Mouse (Mus musculus) G1E (cell line): ENCODE measurements at regions not wholly inside any gene's neighbourhood (a gene's known extent, or its start where the extent isn't known, plus 50 kb on each side); places are given as distances from the start of the nearest gene placed in this dataset.

Experiments
- ATAC-seq: 2 replicates; pipeline ENCODE4 v1.8.0; 2016; ENCODE audit warnings: mild to moderate bottlenecking; ENCODE audit not compliant: insufficient number of reproducible peaks, poor library complexity, low FRiP score, severe bottlenecking; ENCODE audit errors: extremely low read depth
- DNase-seq: peaks from one replicate; pipeline ENCODE4 v3.0.0; 2012; ENCODE audit warnings: low spot score
- H3K27me3 ChIP-seq: 2 replicates; pipeline ENCODE4 v1.6.1; 2012; ENCODE audit warnings: mild to moderate bottlenecking, low read length, inconsistent platforms; ENCODE audit not compliant: insufficient read depth
- H3K36me3 ChIP-seq: replicated peaks from 2 replicates; pipeline ENCODE3; 2012; ENCODE audit warnings: mild to moderate bottlenecking, inconsistent platforms
- H3K4me1 ChIP-seq: 2 replicates; pipeline ENCODE4 v1.6.1; 2012; ENCODE audit warnings: low read depth, low read length, inconsistent platforms, mixed read lengths; ENCODE audit not compliant: insufficient read depth
- H3K4me3 ChIP-seq: 2 replicates; pipeline ENCODE4 v1.5.1; 2012; ENCODE audit warnings: low read depth, mild to moderate bottlenecking, inconsistent platforms, low read length, moderate library complexity, mixed read lengths
- H3K9me3 ChIP-seq: replicated peaks from 2 replicates; pipeline ENCODE4 v1.6.1; 2012; ENCODE audit warnings: inconsistent platforms
- CTCF ChIP-seq: IDR thresholded peaks from 2 replicates; pipeline ENCODE4 v1.5.1; 2012; ENCODE audit warnings: low read depth, low read length, inconsistent platforms, mixed read lengths
- GATA1 ChIP-seq: IDR thresholded peaks from 2 replicates; pipeline ENCODE4 v1.6.1; 2012; ENCODE audit warnings: borderline replicate concordance, low read length, inconsistent platforms, mixed read lengths
- GATA2 ChIP-seq: IDR thresholded peaks from 2 replicates; pipeline ENCODE4 v1.6.1; 2012; ENCODE audit warnings: low read depth, low read length, inconsistent platforms, borderline replicate concordance
- POLR2AphosphoS5 ChIP-seq: IDR thresholded peaks from 2 replicates; pipeline ENCODE4 v1.6.1; 2012; ENCODE audit warnings: low read depth, low read length, inconsistent platforms; ENCODE audit not compliant: insufficient replicate concordance
- TAL1 ChIP-seq: conservative IDR thresholded peaks from 2 replicates; pipeline ENCODE4 v1.6.1; 2012; ENCODE audit warnings: low read depth, low read length, inconsistent platforms, mixed read lengths

- no peak overlapping the region for H3K4me3 ChIP-seq
- TF ChIP-seq CTCF (no peak), GATA2 (no peak), POLR2AphosphoS5 (no peak), TAL1 (no peak), GATA1 (no peak)
- no peaks in the 10 kb centered on the region for H3K36me3 ChIP-seq
- ATAC-seq (no peak), DNase-seq (no peak)
- H3K4me1 ChIP-seq = peaks cover 4% of the 10 kb centered on the region; the same call in 1 of the 2 replicates
- H3K9me3 ChIP-seq = no peaks in the 10 kb centered on the region
- H3K27me3 ChIP-seq = peaks cover 8% of the 10 kb centered on the region; the same call in 1 of the 2 replicates
Observed at GRCm38 (mm10) chr16:50705921-50706320, 115.0 kb upstream of the Ccdc54 start.

GRCm38 (mm10) chr16:50700811-50701517, 110.0 kb upstream of the Ccdc54 start:
- H3K4me3 ChIP-seq = no peak overlapping the region
- no peak for ATAC-seq
- TF ChIP-seq CTCF (no peak), POLR2AphosphoS5 (no peak), TAL1 (no peak), GATA1 (no peak), GATA2 (no peak)
- H3K4me1 ChIP-seq = peaks cover 8% of the 10 kb centered on the region; the same call in 1 of the 2 replicates
- peaks cover 10% of the 10 kb centered on the region; the same call in 1 of the 2 replicates for H3K27me3 ChIP-seq
- no peaks in the 10 kb centered on the region for H3K9me3 ChIP-seq
- DNase-seq = no peak
- no peaks in the 10 kb centered on the region for H3K36me3 ChIP-seq

- H3K9me3 ChIP-seq = no peaks in the 10 kb centered on the region
- no peaks in the 10 kb centered on the region for H3K36me3 ChIP-seq
- H3K4me3 ChIP-seq = no peak overlapping the region
- peaks cover 8% of the 10 kb centered on the region; the same call in 1 of the 2 replicates for H3K4me1 ChIP-seq
- TF ChIP-seq GATA2 = no peak
- TF ChIP-seq GATA1 = no peak
- TF ChIP-seq TAL1 = no peak
- TF ChIP-seq CTCF = no peak
- TF ChIP-seq POLR2AphosphoS5 = no peak
- ATAC-seq (peak; percentile 40), DNase-seq (peak; percentile 4)
- peaks cover 10% of the 10 kb centered on the region; the same call in 1 of the 2 replicates for H3K27me3 ChIP-seq
Observed at GRCm38 (mm10) chr16:50700123-50700522, 109.2 kb upstream of the Ccdc54 start.

GRCm38 (mm10) chr16:50697722-50698121, 106.8 kb upstream of the Ccdc54 start:
- ATAC-seq = no peak
- H3K4me1 ChIP-seq = peaks cover 8% of the 10 kb centered on the region; the same call in 1 of the 2 replicates
- no peaks in the 10 kb centered on the region for H3K36me3 ChIP-seq
- DNase-seq = no peak
- H3K9me3 ChIP-seq = no peaks in the 10 kb centered on the region
- H3K27me3 ChIP-seq = peaks cover 5% of the 10 kb centered on the region
- H3K4me3 ChIP-seq = no peak overlapping the region
- no peak for TF ChIP-seq GATA2
- TF ChIP-seq POLR2AphosphoS5 = no peak
- no peak for TF ChIP-seq GATA1
- no peak for TF ChIP-seq TAL1
- no peak for TF ChIP-seq CTCF

- no peaks in the 10 kb centered on the region for H3K9me3 ChIP-seq
- H3K4me3 ChIP-seq = no peak overlapping the region
- H3K27me3 ChIP-seq = peaks cover 2% of the 10 kb centered on the region; the same call in 1 of the 2 replicates
- H3K36me3 ChIP-seq = no peaks in the 10 kb centered on the region
- DNase-seq (no peak), ATAC-seq (no peak)
- no peak for TF ChIP-seq GATA2
- no peak for TF ChIP-seq CTCF
- TF ChIP-seq GATA1 = no peak
- no peak for TF ChIP-seq POLR2AphosphoS5
- no peak for TF ChIP-seq TAL1
- peaks cover 5% of the 10 kb centered on the region; the same call in 1 of the 2 replicates for H3K4me1 ChIP-seq
Observed at GRCm38 (mm10) chr16:50696052-50696451, 105.1 kb upstream of the Ccdc54 start.

- Histone ChIP-seq H3K9me3 (no peaks in the 10 kb centered on the region), H3K4me1 (peaks cover 3% of the 10 kb centered on the region; the same call in 1 of the 2 replicates), H3K36me3 (no peaks in the 10 kb centered on the region), H3K27me3 (peaks cover 5% of the 10 kb centered on the region; the same call in 1 of the 2 replicates), H3K4me3 (no peak overlapping the region)
- no peak for ATAC-seq
- no peak for TF ChIP-seq TAL1
- TF ChIP-seq GATA2 = no peak
- TF ChIP-seq POLR2AphosphoS5 = no peak
- no peak for TF ChIP-seq CTCF
- no peak for TF ChIP-seq GATA1
- no peak for DNase-seq
Observed at GRCm38 (mm10) chr16:50694045-50694444, 103.1 kb upstream of the Ccdc54 start.
